Mouse (Mus musculus) G1E (cell line): ENCODE results near the gene Mrpl38.

ENCODE experiments used
- CTCF ChIP-seq: IDR thresholded peaks from 2 replicates; pipeline ENCODE4 v1.5.1; 2012; ENCODE audit warnings: low read depth, low read length, inconsistent platforms, mixed read lengths
- GATA1 ChIP-seq: IDR thresholded peaks from 2 replicates; pipeline ENCODE4 v1.6.1; 2012; ENCODE audit warnings: borderline replicate concordance, low read length, inconsistent platforms, mixed read lengths
- GATA2 ChIP-seq: IDR thresholded peaks from 2 replicates; pipeline ENCODE4 v1.6.1; 2012; ENCODE audit warnings: low read depth, low read length, inconsistent platforms, borderline replicate concordance
- POLR2AphosphoS5 ChIP-seq: IDR thresholded peaks from 2 replicates; pipeline ENCODE4 v1.6.1; 2012; ENCODE audit warnings: low read depth, low read length, inconsistent platforms; ENCODE audit not compliant: insufficient replicate concordance
- TAL1 ChIP-seq: conservative IDR thresholded peaks from 2 replicates; pipeline ENCODE4 v1.6.1; 2012; ENCODE audit warnings: low read depth, low read length, inconsistent platforms, mixed read lengths

DNA sequence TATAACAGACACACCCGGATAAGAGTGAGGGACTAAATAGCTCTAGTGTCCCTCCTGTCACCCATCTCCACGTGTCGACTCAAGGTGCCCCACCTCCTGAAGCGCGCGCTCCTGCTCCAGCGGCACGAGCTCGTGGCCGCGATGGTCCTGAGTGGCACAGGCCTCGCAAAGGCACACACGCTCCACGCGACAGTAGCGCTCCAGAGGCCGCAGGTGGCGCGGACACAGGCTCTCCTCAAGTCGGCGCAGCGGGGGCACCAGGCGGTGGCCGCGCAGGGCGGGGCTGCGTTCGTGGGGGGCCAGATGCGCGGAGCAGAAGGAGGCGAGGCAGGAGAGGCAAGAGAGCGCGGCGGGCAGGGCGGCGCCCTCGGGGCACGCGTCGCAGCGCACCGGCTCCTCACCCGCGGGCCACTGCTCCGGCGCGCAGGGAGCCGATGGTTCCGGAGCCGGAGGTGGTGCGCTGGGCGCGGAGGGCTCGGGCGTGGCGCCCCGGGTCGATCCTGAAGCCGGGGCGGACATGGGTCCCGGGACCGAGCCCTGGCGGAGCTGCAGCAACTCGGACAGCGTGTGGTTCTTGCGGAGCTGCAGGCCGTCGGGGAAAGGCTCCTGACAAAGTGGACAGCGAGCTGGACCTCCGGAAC, 29.1 kb downstream of the Mrpl38 start:
- TF ChIP-seq CTCF (no peak), POLR2AphosphoS5 (no peak), GATA1 (no peak), GATA2 (no peak), TAL1 (no peak)
